Mouse (Mus musculus) G1E (cell line): ENCODE measurements around the gene Zfp689.

Source experiments
- CTCF ChIP-seq: IDR thresholded peaks from 2 replicates; pipeline ENCODE4 v1.5.1; 2012; ENCODE audit warnings: low read depth, low read length, inconsistent platforms, mixed read lengths
- GATA1 ChIP-seq: IDR thresholded peaks from 2 replicates; pipeline ENCODE4 v1.6.1; 2012; ENCODE audit warnings: borderline replicate concordance, low read length, inconsistent platforms, mixed read lengths
- GATA2 ChIP-seq: IDR thresholded peaks from 2 replicates; pipeline ENCODE4 v1.6.1; 2012; ENCODE audit warnings: low read depth, low read length, inconsistent platforms, borderline replicate concordance
- POLR2AphosphoS5 ChIP-seq: IDR thresholded peaks from 2 replicates; pipeline ENCODE4 v1.6.1; 2012; ENCODE audit warnings: low read depth, low read length, inconsistent platforms; ENCODE audit not compliant: insufficient replicate concordance

- TF ChIP-seq CTCF (no peak), GATA2 (no peak), GATA1 (no peak), POLR2AphosphoS5 (no peak)
Observed at GRCm38 (mm10) chr7:127421388-127422191, 27.4 kb downstream of the Zfp689 start, which contains the start of gene Zfp688.
